Mouse (Mus musculus): ENCODE results near the gene Inppl1.

The Inppl1 gene

GRCm38 (mm10) chr7:101847934-101848333 is 9.9 kb upstream of the Inppl1 start:
- no peak for DNase-seq (ENCODE audit: low read depth in 1 of 2, low spot score in 2 of 2)

GRCm38 (mm10) chr7:101844186-101844585 is 6.2 kb upstream of the Inppl1 start:
- DNase-seq (ENCODE audit: low read depth in 1 of 2, low spot score in 2 of 2): no peak

- DNase-seq (ENCODE audit: low read depth in 1 of 2, low spot score in 2 of 2): no peak
Observed at GRCm38 (mm10) chr7:101837154-101837605, 849 bp downstream of the Inppl1 start.

GRCm38 (mm10) chr7:101836271-101837153 is 1.5 kb downstream of the Inppl1 start:
- DNase-seq (ENCODE audit: low read depth in 1 of 2, low spot score in 2 of 2): peak in 1 of 2 experiments; percentile 27

GRCm38 (mm10) chr7:101835457-101836109 is 2.4 kb downstream of the Inppl1 start:
- DNase-seq (ENCODE audit: low read depth in 1 of 2, low spot score in 2 of 2): no peak

- DNase-seq (ENCODE audit: low read depth in 1 of 2, low spot score in 2 of 2): no peak
Observed at GRCm38 (mm10) chr7:101834903-101835302, 3.1 kb downstream of the Inppl1 start.

- no peak for DNase-seq (ENCODE audit: low read depth in 1 of 2, low spot score in 2 of 2)
Observed at GRCm38 (mm10) chr7:101833916-101834584, 4.0 kb downstream of the Inppl1 start.

GRCm38 (mm10) chr7:101833352-101833751 is 4.7 kb downstream of the Inppl1 start:
- no peak for DNase-seq (ENCODE audit: low read depth in 1 of 2, low spot score in 2 of 2)

- no peak for DNase-seq (ENCODE audit: low read depth in 1 of 2, low spot score in 2 of 2)
Observed at GRCm38 (mm10) chr7:101832372-101832771, 5.7 kb downstream of the Inppl1 start.

- no peak for DNase-seq (ENCODE audit: low read depth in 1 of 2, low spot score in 2 of 2)
Observed at GRCm38 (mm10) chr7:101831437-101831836, 6.6 kb downstream of the Inppl1 start.

GRCm38 (mm10) chr7:101830373-101830772 is 7.7 kb downstream of the Inppl1 start:
- DNase-seq (ENCODE audit: low read depth in 1 of 2, low spot score in 2 of 2): no peak

- no peak for DNase-seq (ENCODE audit: low read depth in 1 of 2, low spot score in 2 of 2)
Observed at GRCm38 (mm10) chr7:101823758-101824630, 14.0 kb downstream of the Inppl1 start.

- DNase-seq (ENCODE audit: low read depth in 1 of 2, low spot score in 2 of 2): no peak
Observed at GRCm38 (mm10) chr7:101822836-101823757, 14.9 kb downstream of the Inppl1 start.

- DNase-seq (ENCODE audit: low read depth in 1 of 2, low spot score in 2 of 2): no peak
Observed at GRCm38 (mm10) chr7:101821571-101822501, 16.2 kb downstream of the Inppl1 start.

GRCm38 (mm10) chr7:101820295-101821030 is 17.6 kb downstream of the Inppl1 start:
- DNase-seq (ENCODE audit: low read depth in 1 of 2, low spot score in 2 of 2): no peak

- no peak for DNase-seq (ENCODE audit: low read depth in 1 of 2, low spot score in 2 of 2)
Observed at GRCm38 (mm10) chr7:101817861-101818401, 20.1 kb downstream of the Inppl1 start, which contains the start of gene Phox2a. Phox2a (plus strand) TSS chr7:101818313.

- no peak for DNase-seq (ENCODE audit: low read depth in 1 of 2, low spot score in 2 of 2)
Observed at GRCm38 (mm10) chr7:101777053-101777452, 61.0 kb downstream of the Inppl1 start.

Data from monocyte, adult 2 months (primary cell).